Mouse (Mus musculus) brown adipose tissue, adult 24 weeks (tissue): ENCODE data around the gene Pcnt. TPM values are rescaled to one million over a fixed set of nuclear protein-coding genes. Genes with fewer than 3 reads are reported as not detected.

Experiments used
- H3K27ac ChIP-seq: fragments of 200-500 bp; replicated peaks from 2 replicates; pipeline ENCODE4 v1.5.1; 2012; ENCODE audit warnings: low read depth, mild to moderate bottlenecking, low read length
- H3K4me1 ChIP-seq: fragments of 200-500 bp; 2 replicates; pipeline ENCODE4 v1.6.1; 2012; ENCODE audit warnings: low read length, mixed read lengths; ENCODE audit not compliant: control insufficient read depth, insufficient read depth, insufficient read length
- H3K4me3 ChIP-seq: fragments of 200-500 bp; 2 replicates; pipeline ENCODE4 v1.5.1; 2012; ENCODE audit warnings: low read depth, mild to moderate bottlenecking, low read length, moderate library complexity; ENCODE audit not compliant: insufficient read depth
- polyA plus RNA-seq: library from polyadenylated mRNA; stranded (reverse); fragments of >200 nt; gene quantifications from 2 replicates; pipeline ENCODE4 v1.2.4, GENCODE M21; 2012; ENCODE audit not compliant: missing spikeins, insufficient read depth, insufficient read length

The Pcnt gene
- polyA plus RNA-seq, 1 experiment: 4.7 TPM

DNA sequence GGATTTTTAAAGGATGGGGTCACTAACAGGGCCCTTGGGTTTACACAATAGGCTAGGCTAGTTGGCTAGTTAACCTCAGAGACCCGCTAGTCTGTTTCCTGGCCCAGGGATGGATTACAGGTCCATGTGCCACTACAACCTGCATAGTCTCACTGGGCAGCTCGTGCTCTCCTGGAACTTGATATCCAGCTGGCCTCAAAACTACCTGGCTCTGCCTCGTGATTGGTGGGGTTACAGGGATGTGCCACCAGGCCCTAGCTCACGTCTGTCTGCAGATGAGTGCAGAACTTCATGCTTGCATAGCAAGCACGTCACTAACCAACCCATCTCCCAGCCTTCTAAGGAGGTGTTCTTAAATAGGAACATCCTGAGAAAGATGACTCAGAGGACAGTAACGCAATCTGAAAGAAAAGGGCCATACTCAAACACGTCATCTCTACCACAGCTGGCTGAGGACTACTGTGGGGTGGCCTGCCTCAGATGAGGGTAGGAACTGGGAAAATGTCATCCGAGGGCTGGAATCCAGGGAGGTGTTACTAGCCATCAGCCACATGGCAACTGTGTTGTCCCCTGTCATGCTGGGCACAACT is 85.2 kb downstream of the Pcnt start:
- no peak overlapping the region for H3K4me3 ChIP-seq
- no peak overlapping the region for H3K27ac ChIP-seq
- H3K4me1 ChIP-seq: peaks cover 4% of the 10 kb centered on the region; the same call in 1 of the 2 replicates

DNA sequence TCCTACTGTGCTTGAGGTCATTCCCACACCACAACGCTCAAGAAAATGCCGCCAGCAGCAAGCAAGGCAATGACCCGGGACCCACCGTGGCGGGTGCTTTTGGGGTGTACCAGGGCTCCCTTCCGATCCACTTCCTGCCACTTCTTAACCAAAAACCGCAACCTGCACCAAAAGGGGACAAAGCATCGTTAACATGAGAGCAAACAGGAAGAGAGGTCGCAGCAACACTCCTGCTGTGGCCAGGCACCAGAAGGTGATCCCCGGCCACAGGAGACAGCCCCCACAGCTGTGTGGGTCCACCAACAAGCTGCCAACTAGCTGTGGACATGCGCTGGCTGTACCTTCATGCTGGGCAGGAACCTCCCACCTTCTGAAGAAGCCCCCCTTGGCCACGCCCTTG is 87.6 kb downstream of the Pcnt start:
- Histone ChIP-seq H3K4me3 (no peak overlapping the region), H3K27ac (peak overlapping the region; percentile 90), H3K4me1 (peaks cover 4% of the 10 kb centered on the region; the same call in 1 of the 2 replicates)

GRCm38 (mm10) chr10:76353986-76354385 is 88.6 kb downstream of the Pcnt start:
- Histone ChIP-seq H3K27ac (peak overlapping the region; percentile 98), H3K4me1 (peaks cover 4% of the 10 kb centered on the region; the same call in 1 of the 2 replicates), H3K4me3 (no peak overlapping the region)

DNA sequence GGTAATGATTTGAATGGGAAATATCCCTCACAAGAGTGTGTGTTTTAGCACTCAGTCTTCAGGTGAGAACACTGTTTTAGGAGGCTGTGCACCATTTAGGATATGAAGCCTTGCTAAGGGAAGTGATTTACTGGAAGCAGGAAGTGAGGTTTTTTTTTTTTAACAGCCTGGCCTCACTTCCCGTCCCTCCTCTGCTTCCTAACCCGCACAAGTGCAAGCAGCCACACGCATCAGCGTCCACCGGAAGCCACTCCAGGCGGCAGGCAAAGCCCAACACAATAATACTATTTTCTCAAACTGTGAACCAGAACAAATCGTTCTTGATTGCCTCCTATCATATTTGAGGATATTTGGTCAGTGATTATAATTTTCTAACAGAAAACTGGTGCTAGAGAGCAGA is 90.6 kb downstream of the Pcnt start:
- Histone ChIP-seq H3K4me1 (peaks cover 4% of the 10 kb centered on the region; the same call in 1 of the 2 replicates), H3K27ac (peak overlapping the region; percentile 62), H3K4me3 (no peak overlapping the region)

DNA sequence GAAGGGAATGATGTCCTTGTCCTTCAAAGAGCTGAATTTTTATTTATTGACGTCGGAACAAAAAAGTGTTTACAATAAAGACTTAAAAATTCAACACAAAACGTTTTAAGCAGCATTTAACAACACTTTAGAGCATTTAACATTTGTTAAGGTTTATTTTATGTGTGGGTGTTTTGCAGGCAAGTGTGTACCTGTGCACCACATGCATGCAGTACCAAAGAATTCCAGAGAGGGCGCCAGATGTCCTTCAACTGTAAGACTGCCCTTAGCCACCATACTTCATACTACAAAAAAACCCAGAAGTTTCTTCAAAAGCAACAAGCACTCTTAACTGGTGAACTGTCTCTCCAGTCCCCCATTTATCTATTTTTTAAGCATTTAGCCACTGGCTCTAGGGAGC is 96.0 kb downstream of the Pcnt start:
- Histone ChIP-seq H3K4me1 (no peaks in the 10 kb centered on the region; the same call in 1 of the 2 replicates), H3K27ac (no peak overlapping the region), H3K4me3 (peak overlapping the region; percentile 56; the same call in 1 of the 2 replicates)

- Histone ChIP-seq H3K4me3 (peak overlapping the region; percentile 56), H3K4me1 (no peaks in the 10 kb centered on the region; the same call in 1 of the 2 replicates), H3K27ac (peak overlapping the region; percentile 75)
These were observed 96.5 kb downstream of the Pcnt start for GRCm38 (mm10) chr10:76346043-76346491.

- Histone ChIP-seq H3K27ac (peak overlapping the region; percentile 77), H3K4me1 (no peaks in the 10 kb centered on the region; the same call in 1 of the 2 replicates), H3K4me3 (peak overlapping the region; percentile 95)
These were observed 97.1 kb downstream of the Pcnt start for GRCm38 (mm10) chr10:76345540-76345902.

GRCm38 (mm10) chr10:76344711-76345539 is 97.7 kb downstream of the Pcnt start, which contains the start of gene Dip2a:
Gene Dip2a, minus strand, starts transcription at chr10:76345291.
- peak within 1 kb of the TSS; percentile 95 for H3K4me3 ChIP-seq
- H3K4me1 ChIP-seq: no peaks in the 10 kb centered on the region; the same call in 1 of the 2 replicates
- peak within 1 kb of the TSS; percentile 77 for H3K27ac ChIP-seq

DNA sequence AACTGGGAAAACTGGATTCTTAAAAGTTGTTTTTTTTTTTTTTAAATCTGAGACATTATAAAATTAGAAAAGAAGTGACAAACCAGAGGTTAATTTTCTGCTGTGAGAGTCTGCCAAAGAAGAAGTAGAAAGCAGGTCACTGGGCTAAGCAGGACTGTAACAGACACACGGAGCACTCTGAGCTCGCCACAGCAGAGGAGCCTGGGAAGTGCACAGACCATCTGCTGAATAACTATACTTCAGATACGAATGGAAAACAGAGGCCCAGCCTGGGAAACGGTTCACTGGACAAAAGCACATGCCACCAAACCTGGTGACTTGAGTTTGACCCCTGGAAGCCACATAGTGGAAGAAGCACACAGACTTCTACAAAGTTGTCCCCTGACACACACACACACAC is 108.2 kb downstream of the Pcnt start:
- Histone ChIP-seq H3K4me1 (peaks cover 5% of the 10 kb centered on the region; the same call in 1 of the 2 replicates), H3K4me3 (no peak overlapping the region), H3K27ac (no peak overlapping the region)

DNA sequence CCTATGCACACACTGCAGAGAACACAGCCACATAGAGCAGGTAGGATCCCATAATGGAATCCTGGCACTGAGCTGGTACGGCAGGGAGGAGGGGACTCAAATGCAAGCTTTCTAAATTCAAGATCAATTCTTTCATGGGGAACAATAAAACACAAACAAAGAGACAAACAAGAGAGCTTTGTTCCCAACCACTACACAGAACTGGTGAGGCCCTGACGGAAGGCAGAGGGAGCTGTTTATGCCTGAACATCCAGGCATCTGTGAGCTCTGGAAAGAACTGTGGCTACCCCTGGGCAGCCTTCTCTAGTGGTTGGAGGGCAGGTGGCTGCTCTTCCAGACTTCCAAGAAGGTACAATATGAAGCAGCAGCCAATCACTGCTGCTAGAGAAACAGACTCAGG is 110.5 kb downstream of the Pcnt start:
- Histone ChIP-seq H3K27ac (no peak overlapping the region), H3K4me3 (no peak overlapping the region), H3K4me1 (peaks cover 5% of the 10 kb centered on the region; the same call in 1 of the 2 replicates)

DNA sequence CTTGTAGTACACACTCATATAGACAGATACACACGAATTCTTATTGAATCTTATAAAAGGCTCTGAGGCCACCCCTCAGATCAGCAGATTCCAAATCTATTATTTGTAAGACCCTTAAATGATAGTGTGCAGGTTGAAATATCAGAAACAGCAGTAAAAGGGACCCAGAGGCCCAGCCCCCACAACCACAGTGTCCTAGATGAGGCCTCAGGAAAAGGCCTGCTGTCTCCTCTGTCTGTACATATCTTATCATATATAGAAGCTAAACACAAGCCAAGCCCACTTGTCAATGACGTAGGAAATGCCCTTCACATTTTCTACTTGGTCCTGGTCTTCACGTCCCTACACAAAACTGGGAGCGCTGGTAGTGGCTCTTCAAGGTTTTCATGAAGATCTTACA is 113.5 kb downstream of the Pcnt start:
- H3K4me1 ChIP-seq: no peaks in the 10 kb centered on the region; the same call in 1 of the 2 replicates
- no peak overlapping the region for H3K4me3 ChIP-seq
- no peak overlapping the region for H3K27ac ChIP-seq

- Histone ChIP-seq H3K27ac (no peak overlapping the region), H3K4me1 (no peaks in the 10 kb centered on the region; the same call in 1 of the 2 replicates), H3K4me3 (no peak overlapping the region)
These were observed 114.0 kb downstream of the Pcnt start for GRCm38 (mm10) chr10:76328574-76328973.

DNA sequence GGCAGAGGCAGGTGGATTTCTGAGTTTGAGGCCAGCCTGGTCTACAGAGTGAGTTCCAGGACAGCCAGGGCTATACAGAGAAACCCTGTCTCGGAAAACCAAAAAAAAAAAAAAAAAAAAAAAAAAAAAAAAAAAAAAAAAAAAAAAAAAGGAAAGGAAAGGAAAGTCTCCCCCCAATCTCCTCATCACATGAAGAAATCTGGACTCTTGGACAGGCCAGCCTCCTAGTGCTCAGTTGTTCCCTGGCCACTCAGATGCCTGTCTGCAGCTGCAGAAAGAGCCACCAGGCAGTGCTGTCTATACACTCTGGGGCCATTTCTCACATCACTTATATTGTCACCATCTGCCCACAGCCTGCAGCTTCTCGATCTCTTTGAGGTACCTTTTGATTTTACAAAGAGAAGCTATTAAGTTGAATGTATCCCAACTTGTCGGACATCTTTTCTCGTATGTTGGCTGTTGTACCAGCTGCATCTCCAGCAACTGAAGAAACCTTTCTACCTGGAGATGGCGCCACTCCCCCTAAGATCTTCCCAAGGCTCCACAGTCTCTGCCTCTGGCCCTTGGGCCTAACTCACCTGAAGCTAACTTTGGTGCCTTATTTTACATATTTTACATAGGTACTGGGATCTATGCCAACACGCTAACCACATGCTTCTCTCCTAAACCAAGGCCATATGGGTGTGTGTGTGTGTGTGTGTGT is 116.1 kb downstream of the Pcnt start:
- Histone ChIP-seq H3K4me3 (no peak overlapping the region), H3K27ac (no peak overlapping the region), H3K4me1 (no peaks in the 10 kb centered on the region)

DNA sequence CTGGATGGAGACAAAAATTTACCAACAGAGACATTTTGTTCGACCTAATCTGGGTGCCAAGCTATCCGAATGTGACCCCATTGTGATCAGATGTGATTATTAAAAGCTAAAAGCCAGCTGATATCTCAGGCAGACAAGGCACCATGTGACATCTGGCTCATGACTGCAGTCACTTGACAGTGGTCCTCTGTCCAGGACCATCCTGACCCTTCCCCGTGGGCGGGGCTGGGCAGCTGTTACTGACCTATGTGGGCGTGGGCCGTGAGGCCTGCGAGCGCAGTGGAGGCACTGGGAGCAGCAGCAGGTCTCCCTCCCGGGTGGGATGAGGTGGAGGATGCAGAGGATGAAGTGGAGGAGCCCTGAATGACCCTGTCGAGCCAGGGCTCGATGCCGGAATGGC is 125.0 kb downstream of the Pcnt start:
- Histone ChIP-seq H3K4me3 (no peak overlapping the region), H3K4me1 (no peaks in the 10 kb centered on the region), H3K27ac (no peak overlapping the region)

- Histone ChIP-seq H3K27ac (no peak overlapping the region), H3K4me3 (no peak overlapping the region), H3K4me1 (no peaks in the 10 kb centered on the region)
These were observed 126.4 kb downstream of the Pcnt start for GRCm38 (mm10) chr10:76316194-76316593.
